Mouse (Mus musculus): ENCODE results near the gene Cdrt4.

Cdrt4 gene

GRCm38 (mm10) chr11:62995755-62996521 lies 44.9 kb downstream of the Cdrt4 start:
- no peak for DNase-seq (ENCODE audit: low read depth, low spot score)

DNA sequence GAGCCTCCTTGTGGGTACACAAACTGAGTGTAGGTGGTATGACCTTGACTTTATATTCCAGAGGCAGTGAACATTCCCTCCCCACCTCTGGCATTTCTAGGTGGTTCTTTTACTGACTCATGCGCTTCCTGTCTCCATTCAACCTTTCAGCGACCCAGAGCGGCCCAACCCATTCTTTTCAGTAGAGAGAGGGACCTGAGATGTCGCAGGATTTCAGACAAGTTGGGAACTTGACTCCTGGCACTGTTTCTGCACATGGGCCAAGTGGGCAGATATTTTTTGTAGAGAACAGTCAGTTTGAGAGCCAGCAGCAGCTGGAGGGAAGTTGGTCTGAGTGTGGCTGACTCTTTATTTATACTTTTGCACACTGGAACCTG lies 45.5 kb downstream of the Cdrt4 start:
- DNase-seq (ENCODE audit: low read depth, low spot score): no peak

DNA sequence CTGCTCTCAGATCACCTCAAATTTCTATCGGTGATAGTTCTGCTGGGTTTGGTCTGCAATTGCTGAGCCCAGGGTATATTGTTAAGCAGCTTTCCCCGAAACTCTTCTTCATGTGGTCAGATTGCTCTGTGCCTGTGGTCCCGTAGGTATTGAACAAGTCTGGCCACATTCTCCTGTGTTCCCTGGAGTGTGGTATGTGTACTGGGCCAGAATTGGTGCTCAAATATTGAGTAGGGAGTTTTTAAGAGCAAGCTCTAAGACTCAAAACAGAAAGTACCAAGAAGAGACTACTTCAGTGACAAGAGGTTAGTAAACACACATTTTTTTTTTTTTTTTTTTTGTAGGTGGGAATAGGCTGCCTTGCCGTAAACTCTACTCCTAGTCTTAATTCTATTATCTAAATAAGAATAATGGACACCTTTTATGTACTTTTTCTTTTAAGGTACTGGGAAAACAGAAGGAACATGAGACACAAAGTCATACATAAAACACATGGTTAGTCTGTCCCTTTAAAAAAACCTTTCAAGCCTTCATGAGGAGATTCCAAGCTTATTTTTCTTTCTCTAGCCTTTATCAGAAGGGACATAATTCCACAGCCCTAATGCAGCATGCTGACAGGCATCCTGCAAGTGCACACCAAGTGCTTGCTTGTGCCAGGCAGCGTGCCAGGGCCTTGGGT lies 46.2 kb downstream of the Cdrt4 start:
- DNase-seq (ENCODE audit: low read depth, low spot score): no peak

- no peak for DNase-seq (ENCODE audit: low read depth, low spot score)
Measured at GRCm38 (mm10) chr11:62997718-62998281, 46.8 kb downstream of the Cdrt4 start.

GRCm38 (mm10) chr11:63000126-63000525 lies 49.1 kb downstream of the Cdrt4 start:
- DNase-seq (ENCODE audit: low read depth, low spot score): no peak

GRCm38 (mm10) chr11:63004617-63005016 lies 53.6 kb downstream of the Cdrt4 start:
- no peak for DNase-seq (ENCODE audit: low read depth, low spot score)

DNA sequence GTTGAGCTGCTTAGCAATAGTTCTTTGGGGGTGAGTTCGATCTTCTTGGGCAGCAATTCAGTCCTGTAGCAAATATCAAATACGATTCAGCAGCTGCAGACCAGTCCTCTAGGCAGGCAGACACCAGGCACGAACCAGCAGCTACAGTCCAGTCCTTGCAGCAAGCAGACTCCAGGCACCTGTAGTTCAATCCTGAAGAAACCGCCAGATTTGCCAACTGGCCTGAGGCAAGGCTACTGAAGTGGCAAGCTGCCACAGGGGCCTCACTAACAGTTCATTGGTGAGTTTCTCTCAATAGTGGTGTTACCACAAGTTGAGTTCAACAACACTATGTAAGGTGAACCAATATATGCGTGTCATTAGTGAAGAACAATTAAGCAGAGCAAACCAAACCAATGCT lies 56.4 kb downstream of the Cdrt4 start:
- no peak for DNase-seq (ENCODE audit: low read depth, low spot score)

DNA sequence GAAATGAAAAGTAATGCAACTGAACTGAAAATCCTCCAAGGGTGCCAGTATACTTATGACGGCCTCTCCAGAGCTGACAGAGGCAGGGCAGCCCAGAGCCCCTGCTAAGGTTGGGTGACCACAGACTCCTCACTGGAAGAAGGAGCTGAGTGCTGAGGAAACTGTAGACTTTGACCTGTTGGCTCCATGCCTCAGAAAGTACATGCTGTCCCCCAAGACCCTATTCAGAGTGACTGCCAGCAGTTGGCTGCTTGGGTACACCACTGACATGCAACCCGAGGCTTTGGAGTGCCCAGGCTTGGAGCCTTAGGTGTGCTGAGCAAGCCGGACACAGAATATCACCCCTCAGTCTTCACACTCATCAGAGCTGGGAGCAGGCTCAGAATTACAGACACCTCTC lies 57.0 kb downstream of the Cdrt4 start:
- no peak for DNase-seq (ENCODE audit: low read depth, low spot score)

- DNase-seq (ENCODE audit: low read depth, low spot score): no peak
Measured at GRCm38 (mm10) chr11:63009761-63010160, 58.8 kb downstream of the Cdrt4 start.

DNA sequence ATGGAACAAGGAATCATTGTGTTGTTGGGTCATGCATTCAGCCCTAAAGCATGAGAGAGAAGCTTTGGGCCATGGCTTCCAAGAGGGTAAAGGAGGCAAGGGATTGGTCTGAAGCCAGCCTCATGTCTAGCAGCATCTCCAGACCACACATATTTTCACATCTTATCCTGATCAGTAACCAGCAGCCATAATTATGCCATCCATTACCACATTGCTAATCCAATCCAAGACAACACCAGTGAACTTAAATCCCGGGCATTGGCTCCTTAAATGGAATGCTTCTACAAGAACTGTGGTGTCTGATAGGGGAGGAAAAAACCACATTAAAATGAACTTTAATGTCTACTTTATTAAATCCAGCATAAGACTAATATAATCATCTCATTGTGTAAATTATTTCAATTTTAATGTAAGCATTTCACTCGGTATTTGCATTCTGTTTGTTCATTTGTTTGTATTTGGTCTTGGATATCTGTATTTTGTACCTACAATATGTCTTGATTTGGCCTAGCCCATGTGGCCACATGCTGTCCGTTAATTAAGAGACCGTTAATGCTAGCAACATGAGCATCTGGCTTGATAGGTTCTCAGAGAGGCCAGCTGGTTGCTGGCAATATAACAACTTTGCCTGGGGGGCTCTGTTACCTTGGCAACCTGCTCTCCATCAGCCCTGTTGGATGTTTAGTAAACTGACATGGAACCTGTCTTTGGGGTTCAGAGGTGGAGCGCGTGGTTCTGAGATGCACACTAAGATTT lies 66.5 kb downstream of the Cdrt4 start:
- no peak for DNase-seq (ENCODE audit: low read depth, low spot score)

- no peak for DNase-seq (ENCODE audit: low read depth, low spot score)
Measured at GRCm38 (mm10) chr11:63018083-63018622, 67.2 kb downstream of the Cdrt4 start.

DNA sequence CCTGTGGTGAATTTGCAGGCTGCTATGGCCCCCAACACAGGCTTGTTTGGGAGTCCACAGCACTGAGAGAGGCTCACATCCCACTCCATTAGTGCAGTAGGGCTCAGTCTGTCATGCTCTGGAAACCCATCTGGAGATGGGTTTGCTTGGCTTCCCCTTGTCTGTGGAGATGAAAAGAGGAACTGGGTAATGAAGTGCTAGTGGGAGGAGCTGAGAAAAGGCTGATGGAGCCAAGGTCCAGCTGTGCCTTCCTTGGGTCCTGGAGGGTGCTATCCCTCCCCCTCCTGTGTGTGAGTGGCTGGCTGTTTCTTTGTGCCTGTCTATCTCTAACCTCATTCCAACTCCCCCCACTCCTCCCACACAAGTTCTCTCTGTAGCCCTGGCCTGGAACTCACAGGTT lies 69.6 kb downstream of the Cdrt4 start:
- DNase-seq (ENCODE audit: low read depth, low spot score): no peak

DNA sequence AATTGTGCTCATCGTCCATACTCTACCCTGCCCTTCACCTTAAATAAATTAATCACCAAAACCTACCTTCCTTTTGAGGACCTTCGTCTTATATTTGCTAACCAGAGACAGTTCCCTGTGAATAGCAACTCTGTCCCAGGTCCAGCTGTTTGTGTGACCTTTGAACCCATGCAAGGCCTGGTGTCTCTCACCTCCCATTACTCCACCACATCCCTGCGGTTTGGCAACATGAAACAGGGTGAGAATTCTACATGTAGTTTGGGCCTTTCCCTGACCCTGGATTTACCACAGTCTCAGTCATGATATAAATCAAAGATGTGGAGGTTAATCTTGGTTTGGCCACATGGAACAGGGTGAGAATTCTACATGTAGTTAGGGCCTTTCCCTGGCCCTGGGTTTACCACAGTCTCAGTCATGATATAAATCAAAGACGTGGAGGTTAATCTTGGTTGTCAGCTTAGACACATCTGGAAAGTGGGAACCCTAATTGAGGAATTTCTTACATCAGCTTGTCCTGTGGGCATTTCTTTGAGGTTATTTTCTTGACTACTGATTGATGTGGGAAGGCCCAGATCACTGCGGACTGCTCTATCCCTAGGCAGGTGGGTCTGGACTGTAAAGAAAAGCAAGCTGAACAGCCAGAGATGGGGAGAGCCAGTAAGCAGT lies 70.3 kb downstream of the Cdrt4 start:
- DNase-seq (ENCODE audit: low read depth, low spot score): no peak

GRCm38 (mm10) chr11:63023461-63023860 lies 72.5 kb downstream of the Cdrt4 start:
- DNase-seq (ENCODE audit: low read depth, low spot score): no peak

GRCm38 (mm10) chr11:63024136-63024535 lies 73.1 kb downstream of the Cdrt4 start:
- no peak for DNase-seq (ENCODE audit: low read depth, low spot score)

- no peak for DNase-seq (ENCODE audit: low read depth, low spot score)
Measured at GRCm38 (mm10) chr11:63025476-63025875, 74.5 kb downstream of the Cdrt4 start.

DNA sequence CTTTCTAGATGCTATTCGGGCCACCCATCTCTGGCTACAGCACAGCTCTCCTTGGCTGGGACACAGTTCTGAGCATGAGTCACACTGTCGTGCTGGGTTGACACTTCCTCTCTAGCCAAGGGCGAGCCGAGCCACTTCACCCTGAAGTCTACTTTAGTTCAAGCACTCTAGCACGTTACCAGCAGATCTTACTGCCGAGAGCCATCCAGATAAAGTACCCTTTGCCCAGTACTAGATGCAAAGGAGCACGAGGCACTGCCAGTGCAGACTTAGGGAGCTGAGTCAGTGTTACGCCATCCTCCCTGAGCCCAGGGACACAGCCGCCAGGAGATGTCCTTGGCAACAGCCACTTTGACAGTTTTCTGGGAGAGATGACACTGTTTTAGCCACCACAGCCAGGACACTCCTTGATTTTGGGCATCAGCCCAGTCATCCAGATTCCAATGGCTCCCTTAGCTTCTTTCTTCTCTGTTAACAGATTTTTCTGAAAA lies 75.7 kb downstream of the Cdrt4 start:
- DNase-seq (ENCODE audit: low read depth, low spot score): no peak

DNA sequence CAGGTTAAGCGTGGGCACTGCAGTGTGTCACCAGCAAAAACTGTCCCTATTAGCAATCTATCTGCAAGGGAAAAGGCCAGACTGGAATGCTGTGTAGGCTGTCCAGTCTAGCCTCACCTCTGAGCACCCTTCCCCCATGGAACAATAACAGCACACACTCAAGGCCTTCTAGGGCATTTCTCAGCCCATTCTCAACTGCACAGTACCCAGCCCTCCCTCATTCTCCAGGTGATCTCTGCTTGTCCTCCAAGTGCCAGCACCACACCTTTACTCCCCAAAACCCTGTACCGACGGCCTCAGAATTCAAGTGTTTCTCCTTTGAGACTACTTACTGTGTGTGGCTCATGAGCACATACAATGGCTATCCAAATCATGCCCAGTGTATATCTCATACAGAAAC lies 77.1 kb downstream of the Cdrt4 start:
- DNase-seq (ENCODE audit: low read depth, low spot score): no peak

GRCm38 (mm10) chr11:63029148-63029714 lies 78.2 kb downstream of the Cdrt4 start:
- no peak for DNase-seq (ENCODE audit: low read depth, low spot score)

GRCm38 (mm10) chr11:63029721-63030120 lies 78.7 kb downstream of the Cdrt4 start:
- DNase-seq (ENCODE audit: low read depth, low spot score): no peak

Measured in embryo, embryonic 11.5 days (tissue).